Mouse (Mus musculus): ENCODE measurements at regions not wholly inside any gene's neighbourhood (a gene's known extent, or its start where the extent isn't known, plus 50 kb on each side); places are given as distances from the start of the nearest gene placed in this dataset.

DNA sequence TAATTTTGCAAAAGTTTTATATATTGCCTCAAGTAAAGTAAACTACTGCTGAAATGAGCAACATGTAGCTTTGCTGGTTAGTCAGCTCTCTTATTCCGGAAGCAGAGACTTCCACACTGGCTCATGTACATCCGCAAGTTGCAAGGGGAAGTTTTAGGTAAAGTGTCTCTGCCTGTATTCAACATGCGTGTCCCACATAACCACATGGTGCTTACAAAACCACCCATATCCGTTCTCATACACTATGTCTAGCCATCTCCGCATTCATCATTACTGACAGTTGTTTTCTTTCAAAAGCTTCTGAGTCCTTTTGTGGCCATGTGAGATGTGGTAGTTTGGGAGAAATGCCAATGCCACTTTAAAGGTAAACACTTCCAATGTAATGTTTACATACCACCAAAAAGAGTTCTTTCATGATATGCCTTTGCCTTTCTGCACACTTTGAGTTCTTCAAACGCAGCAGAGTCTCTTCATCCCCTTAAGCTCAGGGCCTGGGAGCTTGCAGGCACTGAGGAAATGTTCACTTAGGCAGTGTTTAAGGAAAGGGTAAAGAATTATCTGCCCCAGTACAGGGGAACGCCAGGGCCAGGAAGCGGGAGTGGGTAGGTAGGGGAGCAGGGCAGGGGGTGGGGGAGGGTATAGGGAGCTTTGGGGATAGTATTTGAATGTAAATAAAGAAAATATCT, 81.5 kb upstream of the Rgs1 start:
- WGBS, result 81% methylated on average over 8 of the region's 8 CpGs
- H3K4me1 ChIP-seq (replicated peaks; ENCODE audit: control insufficient read depth, insufficient read depth, low read length), result no peaks in the 10 kb centered on the region

DNA sequence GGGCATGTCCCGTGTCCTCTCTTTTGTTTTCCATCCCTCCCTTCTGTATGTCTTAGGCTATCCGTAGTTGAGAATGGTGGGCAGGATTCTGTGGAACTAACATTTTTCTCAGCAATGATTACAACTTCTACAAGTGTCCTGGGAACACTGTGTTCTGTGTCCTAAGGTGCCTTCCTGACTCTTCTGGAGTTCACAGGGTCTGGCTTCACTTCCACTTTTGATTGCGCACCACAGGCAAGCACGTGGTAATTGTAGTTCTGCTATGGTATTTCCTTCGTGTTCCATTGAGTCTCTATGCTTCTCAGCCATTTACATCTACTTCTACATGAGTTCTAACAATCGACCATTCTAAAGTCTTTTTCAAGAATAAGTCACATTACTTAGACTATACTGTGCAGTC, 70.4 kb upstream of the Rgs1 start:
- Histone ChIP-seq H3K4me3 (replicated peaks; ENCODE audit: low read length) (no peak overlapping the region), H3K9ac (replicated peaks; ENCODE audit: low read depth, low read length) (no peak overlapping the region), H3K27me3 (replicated peaks; ENCODE audit: control insufficient read depth, insufficient read depth, low read length) (no peaks in the 10 kb centered on the region), H3K4me2 (ENCODE audit: low read length) (no peak overlapping the region), H3K27ac (ENCODE audit: low read length) (no peak overlapping the region), H3K4me1 (replicated peaks; ENCODE audit: control insufficient read depth, insufficient read depth, low read length) (no peaks in the 10 kb centered on the region), H3K9me3 (ENCODE audit: control insufficient read depth, low read length) (no peaks in the 10 kb centered on the region), H3K36me3 (ENCODE audit: control insufficient read depth, insufficient read depth) (no peaks in the 10 kb centered on the region)
- no peak for ATAC-seq
- WGBS, result 87% methylated on average over 6 of the region's 6 CpGs

More for the DNA sequence above, 81.5 kb upstream of the Rgs1 start:
- H3K36me3 ChIP-seq (ENCODE audit: control insufficient read depth, insufficient read depth), result no peaks in the 10 kb centered on the region
- no peak overlapping the region for H3K4me2 ChIP-seq (ENCODE audit: low read length)
- no peak for ATAC-seq
- no peaks in the 10 kb centered on the region for H3K9me3 ChIP-seq (ENCODE audit: control insufficient read depth, low read length)
- no peak overlapping the region for H3K4me3 ChIP-seq (replicated peaks; ENCODE audit: low read length)
- no peaks in the 10 kb centered on the region for H3K27me3 ChIP-seq (replicated peaks; ENCODE audit: control insufficient read depth, insufficient read depth, low read length)
- H3K9ac ChIP-seq (replicated peaks; ENCODE audit: low read depth, low read length), result no peak overlapping the region
- H3K27ac ChIP-seq (ENCODE audit: low read length), result no peak overlapping the region

DNA sequence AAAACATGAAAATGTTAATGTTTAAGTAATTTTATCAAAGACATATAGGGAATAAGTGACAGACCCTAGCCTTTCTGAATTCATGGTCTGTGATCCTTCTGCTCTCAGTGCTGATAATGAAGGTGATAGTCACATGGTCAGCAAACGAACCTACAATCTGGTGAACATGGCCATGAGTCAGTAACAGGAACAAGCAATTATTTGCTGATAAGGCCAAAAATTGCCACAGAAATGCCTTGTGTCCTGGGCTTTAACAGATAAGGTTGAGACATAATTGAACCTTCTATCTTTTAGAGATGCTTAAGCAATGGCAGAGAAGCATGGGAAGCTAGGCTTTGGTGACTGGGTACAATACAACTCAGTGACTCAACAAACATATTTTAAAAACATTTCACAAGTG, 69.2 kb upstream of the Rgs1 start:
- H3K36me3 ChIP-seq (ENCODE audit: control insufficient read depth, insufficient read depth), result no peaks in the 10 kb centered on the region
- H3K4me1 ChIP-seq (replicated peaks; ENCODE audit: control insufficient read depth, insufficient read depth, low read length), result no peaks in the 10 kb centered on the region
- H3K9ac ChIP-seq (replicated peaks; ENCODE audit: low read depth, low read length), result no peak overlapping the region
- H3K4me2 ChIP-seq (ENCODE audit: low read length), result no peak overlapping the region
- no peaks in the 10 kb centered on the region for H3K27me3 ChIP-seq (replicated peaks; ENCODE audit: control insufficient read depth, insufficient read depth, low read length)
- no peak overlapping the region for H3K4me3 ChIP-seq (replicated peaks; ENCODE audit: low read length)
- H3K9me3 ChIP-seq (ENCODE audit: control insufficient read depth, low read length), result no peaks in the 10 kb centered on the region
- WGBS, result 77% methylated on average over 1 of the region's 1 CpGs
- no peak for ATAC-seq
- no peak overlapping the region for H3K27ac ChIP-seq (ENCODE audit: low read length)

DNA sequence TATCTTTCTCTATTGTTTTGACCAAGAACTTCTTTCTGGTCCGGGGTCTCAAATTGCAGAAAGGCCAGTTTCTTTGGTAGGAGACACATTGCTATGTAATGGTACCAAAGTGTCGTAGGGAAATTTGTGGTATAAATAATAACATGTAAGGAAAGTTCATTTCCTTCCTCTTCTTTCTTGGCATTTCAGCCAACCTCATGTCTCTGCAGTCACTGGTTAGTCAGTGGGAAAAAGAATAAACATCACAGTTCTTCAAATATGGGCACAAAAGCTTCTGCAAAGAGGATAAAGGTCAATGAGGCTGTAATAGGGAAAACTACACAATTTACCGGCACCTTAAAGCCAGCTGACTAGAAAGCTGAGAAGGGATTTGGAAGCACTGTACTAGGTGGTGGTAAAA, 68.5 kb upstream of the Rgs1 start:
- H3K27me3 ChIP-seq (replicated peaks; ENCODE audit: control insufficient read depth, insufficient read depth, low read length), result no peaks in the 10 kb centered on the region
- no peaks in the 10 kb centered on the region for H3K4me1 ChIP-seq (replicated peaks; ENCODE audit: control insufficient read depth, insufficient read depth, low read length)
- H3K4me2 ChIP-seq (ENCODE audit: low read length), result no peak overlapping the region
- H3K4me3 ChIP-seq (replicated peaks; ENCODE audit: low read length), result no peak overlapping the region
- WGBS, result 91% methylated on average over 3 of the region's 3 CpGs
- ATAC-seq, result no peak
- no peak overlapping the region for H3K9ac ChIP-seq (replicated peaks; ENCODE audit: low read depth, low read length)
- H3K9me3 ChIP-seq (ENCODE audit: control insufficient read depth, low read length), result no peaks in the 10 kb centered on the region
- no peaks in the 10 kb centered on the region for H3K36me3 ChIP-seq (ENCODE audit: control insufficient read depth, insufficient read depth)
- H3K27ac ChIP-seq (ENCODE audit: low read length), result no peak overlapping the region

DNA sequence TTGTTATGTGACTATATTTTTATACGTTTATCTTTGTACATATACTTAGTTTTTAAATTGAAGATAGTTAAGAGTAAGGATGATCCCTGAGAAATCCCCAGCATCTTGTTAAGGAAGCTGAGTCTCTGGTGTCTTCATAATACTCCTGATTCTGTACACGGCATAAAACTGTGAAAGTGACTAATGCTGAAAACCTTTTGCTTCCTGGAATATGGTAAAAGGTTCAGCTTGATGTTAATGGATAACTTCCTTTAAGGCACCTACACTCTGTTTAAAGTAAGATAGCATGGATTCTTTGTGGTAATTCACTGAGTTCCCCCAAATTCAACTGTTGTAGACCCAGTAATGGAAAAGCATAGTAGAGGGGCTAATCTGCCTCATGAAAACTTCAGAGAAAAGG, 67.2 kb upstream of the Rgs1 start:
- 91% methylated on average over 2 of the region's 2 CpGs for WGBS
- no peak for ATAC-seq
- Histone ChIP-seq H3K27me3 (replicated peaks; ENCODE audit: control insufficient read depth, insufficient read depth, low read length) (no peaks in the 10 kb centered on the region), H3K4me2 (ENCODE audit: low read length) (no peak overlapping the region), H3K9ac (replicated peaks; ENCODE audit: low read depth, low read length) (no peak overlapping the region), H3K4me3 (replicated peaks; ENCODE audit: low read length) (no peak overlapping the region), H3K9me3 (ENCODE audit: control insufficient read depth, low read length) (no peaks in the 10 kb centered on the region), H3K27ac (ENCODE audit: low read length) (no peak overlapping the region), H3K36me3 (ENCODE audit: control insufficient read depth, insufficient read depth) (no peaks in the 10 kb centered on the region), H3K4me1 (replicated peaks; ENCODE audit: control insufficient read depth, insufficient read depth, low read length) (no peaks in the 10 kb centered on the region)

DNA sequence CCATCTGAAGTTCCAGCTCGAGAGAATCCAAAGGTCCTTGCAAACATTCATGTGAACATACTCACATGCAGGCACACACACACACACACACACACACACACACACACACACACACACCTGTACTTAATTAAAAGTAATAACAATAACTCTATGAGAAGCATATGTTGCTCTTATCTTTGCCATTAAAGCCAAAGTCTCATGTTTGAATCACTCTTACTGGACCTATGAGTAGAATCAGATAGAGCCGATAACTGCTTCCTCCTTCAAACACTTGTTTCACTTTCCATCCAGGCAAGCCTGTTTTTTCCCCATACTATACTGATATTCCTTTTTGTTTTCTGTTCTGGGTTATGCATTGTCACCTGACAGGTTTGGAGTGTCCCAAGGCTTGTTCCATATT, 65.3 kb upstream of the Rgs1 start:
- no peak overlapping the region for H3K4me3 ChIP-seq (replicated peaks; ENCODE audit: low read length)
- no peaks in the 10 kb centered on the region for H3K4me1 ChIP-seq (replicated peaks; ENCODE audit: control insufficient read depth, insufficient read depth, low read length)
- no peaks in the 10 kb centered on the region for H3K36me3 ChIP-seq (ENCODE audit: control insufficient read depth, insufficient read depth)
- H3K4me2 ChIP-seq (ENCODE audit: low read length), result no peak overlapping the region
- no peak overlapping the region for H3K9ac ChIP-seq (replicated peaks; ENCODE audit: low read depth, low read length)
- H3K27ac ChIP-seq (ENCODE audit: low read length), result no peak overlapping the region
- WGBS, result 87% methylated on average over 2 of the region's 2 CpGs
- no peaks in the 10 kb centered on the region for H3K9me3 ChIP-seq (ENCODE audit: control insufficient read depth, low read length)
- no peaks in the 10 kb centered on the region for H3K27me3 ChIP-seq (replicated peaks; ENCODE audit: control insufficient read depth, insufficient read depth, low read length)
- ATAC-seq, result no peak

DNA sequence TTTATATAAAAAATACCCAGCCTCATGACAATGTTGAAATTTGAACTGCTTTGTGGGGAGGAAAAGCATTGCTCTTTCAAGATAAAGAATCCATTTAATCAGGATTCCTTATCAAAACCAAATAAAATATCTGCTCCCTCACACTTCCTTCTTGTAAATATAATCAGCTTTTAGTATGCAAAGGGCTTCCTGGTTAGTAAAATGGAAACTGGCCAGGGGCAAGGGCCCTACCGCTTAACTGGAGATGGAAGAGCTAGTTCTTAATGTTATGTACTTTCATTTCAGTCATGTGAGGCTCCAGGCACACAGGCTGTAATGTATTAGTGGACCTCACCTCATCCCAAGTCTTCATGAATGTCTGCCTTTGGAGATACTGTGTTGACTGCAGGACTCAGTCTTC, 64.3 kb upstream of the Rgs1 start:
- no peak overlapping the region for H3K4me3 ChIP-seq (replicated peaks; ENCODE audit: low read length)
- no peaks in the 10 kb centered on the region for H3K36me3 ChIP-seq (ENCODE audit: control insufficient read depth, insufficient read depth)
- H3K9ac ChIP-seq (replicated peaks; ENCODE audit: low read depth, low read length), result no peak overlapping the region
- 94% methylated on average over 1 of the region's 1 CpGs for WGBS
- no peak overlapping the region for H3K4me2 ChIP-seq (ENCODE audit: low read length)
- H3K27me3 ChIP-seq (replicated peaks; ENCODE audit: control insufficient read depth, insufficient read depth, low read length), result no peaks in the 10 kb centered on the region
- no peaks in the 10 kb centered on the region for H3K4me1 ChIP-seq (replicated peaks; ENCODE audit: control insufficient read depth, insufficient read depth, low read length)
- H3K9me3 ChIP-seq (ENCODE audit: control insufficient read depth, low read length), result no peaks in the 10 kb centered on the region
- H3K27ac ChIP-seq (ENCODE audit: low read length), result no peak overlapping the region
- no peak for ATAC-seq

DNA sequence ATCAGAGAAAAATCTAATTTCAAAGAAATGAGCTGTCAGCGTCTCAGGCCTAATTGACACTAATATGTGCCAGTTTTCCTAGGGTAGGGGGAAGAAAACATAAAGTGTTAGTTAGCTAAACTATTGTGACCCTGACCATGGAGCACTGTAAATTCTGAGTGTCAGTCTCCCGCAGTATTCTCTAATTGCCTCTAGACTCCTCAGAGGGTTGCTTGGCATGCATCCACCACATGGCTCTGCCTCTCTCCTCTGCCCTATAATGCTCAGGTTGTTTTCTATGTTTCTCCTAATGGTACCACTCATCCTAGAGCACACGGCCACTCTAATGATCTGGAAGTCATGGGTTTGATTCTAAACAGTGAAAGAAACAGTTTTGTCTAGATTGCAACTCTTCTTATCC, 60.9 kb upstream of the Rgs1 start:
- H3K36me3 ChIP-seq (ENCODE audit: control insufficient read depth, insufficient read depth), result no peaks in the 10 kb centered on the region
- no peak overlapping the region for H3K4me3 ChIP-seq (replicated peaks; ENCODE audit: low read length)
- no peak overlapping the region for H3K27ac ChIP-seq (ENCODE audit: low read length)
- H3K4me1 ChIP-seq (replicated peaks; ENCODE audit: control insufficient read depth, insufficient read depth, low read length), result no peaks in the 10 kb centered on the region
- H3K27me3 ChIP-seq (replicated peaks; ENCODE audit: control insufficient read depth, insufficient read depth, low read length), result no peaks in the 10 kb centered on the region
- ATAC-seq, result 0 out of 2 replicates have a peak, but pooled peaks have one; percentile 33
- H3K9ac ChIP-seq (replicated peaks; ENCODE audit: low read depth, low read length), result no peak overlapping the region
- WGBS, result 30% methylated on average over 3 of the region's 3 CpGs
- H3K4me2 ChIP-seq (ENCODE audit: low read length), result no peak overlapping the region
- H3K9me3 ChIP-seq (ENCODE audit: control insufficient read depth, low read length), result no peaks in the 10 kb centered on the region

DNA sequence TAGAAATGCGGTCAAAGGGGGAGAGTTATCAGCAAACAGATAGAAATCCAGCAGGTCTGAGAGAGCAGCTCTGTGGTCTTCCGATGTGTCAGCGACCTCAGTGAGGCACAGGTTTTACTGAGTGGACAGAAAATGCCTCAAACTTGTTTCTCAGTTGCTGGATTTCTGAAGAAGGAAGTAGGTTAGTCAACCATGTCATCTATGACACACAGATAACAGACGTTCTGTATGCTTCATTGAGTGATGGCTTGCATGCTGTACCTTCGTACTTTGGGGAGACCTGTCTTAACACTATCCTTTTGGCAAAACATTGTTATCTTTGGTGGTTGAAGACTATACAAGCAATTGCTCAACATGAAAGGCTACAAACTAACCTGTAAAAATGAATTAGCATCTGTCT, 59.3 kb upstream of the Rgs1 start:
- no peaks in the 10 kb centered on the region for H3K36me3 ChIP-seq (ENCODE audit: control insufficient read depth, insufficient read depth)
- H3K4me3 ChIP-seq (replicated peaks; ENCODE audit: low read length), result no peak overlapping the region
- H3K4me1 ChIP-seq (replicated peaks; ENCODE audit: control insufficient read depth, insufficient read depth, low read length), result no peaks in the 10 kb centered on the region
- no peak for ATAC-seq
- H3K4me2 ChIP-seq (ENCODE audit: low read length), result no peak overlapping the region
- no peaks in the 10 kb centered on the region for H3K9me3 ChIP-seq (ENCODE audit: control insufficient read depth, low read length)
- 88% methylated on average over 5 of the region's 5 CpGs for WGBS
- H3K9ac ChIP-seq (replicated peaks; ENCODE audit: low read depth, low read length), result no peak overlapping the region
- no peak overlapping the region for H3K27ac ChIP-seq (ENCODE audit: low read length)
- no peaks in the 10 kb centered on the region for H3K27me3 ChIP-seq (replicated peaks; ENCODE audit: control insufficient read depth, insufficient read depth, low read length)

DNA sequence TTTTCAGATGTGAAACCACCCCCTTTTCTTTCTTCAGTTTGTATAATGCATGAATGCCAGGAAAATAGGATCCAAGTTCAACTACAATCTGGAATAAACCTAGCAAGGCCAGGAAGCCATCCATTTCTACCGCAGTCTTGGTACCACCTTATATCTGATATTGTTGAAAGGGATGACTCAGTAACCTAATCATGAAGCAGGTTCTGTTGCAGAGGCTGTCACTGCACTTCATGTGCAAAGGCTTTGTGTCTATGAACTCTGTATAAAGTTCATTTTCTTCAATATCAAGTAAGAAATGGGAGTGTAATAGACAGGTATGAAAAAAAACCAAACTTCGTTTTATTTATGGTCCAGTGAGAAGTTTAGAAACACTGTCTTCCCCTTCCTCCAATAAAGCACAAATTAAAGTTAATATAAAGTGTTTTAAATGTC, 58.8 kb upstream of the Rgs1 start:
- Histone ChIP-seq H3K4me3 (replicated peaks; ENCODE audit: low read length) (no peak overlapping the region), H3K27ac (ENCODE audit: low read length) (no peak overlapping the region), H3K4me1 (replicated peaks; ENCODE audit: control insufficient read depth, insufficient read depth, low read length) (no peaks in the 10 kb centered on the region), H3K4me2 (ENCODE audit: low read length) (no peak overlapping the region), H3K9me3 (ENCODE audit: control insufficient read depth, low read length) (no peaks in the 10 kb centered on the region), H3K36me3 (ENCODE audit: control insufficient read depth, insufficient read depth) (no peaks in the 10 kb centered on the region), H3K27me3 (replicated peaks; ENCODE audit: control insufficient read depth, insufficient read depth, low read length) (no peaks in the 10 kb centered on the region), H3K9ac (replicated peaks; ENCODE audit: low read depth, low read length) (no peak overlapping the region)
- WGBS, result 98% methylated on average over 2 of the region's 2 CpGs
- ATAC-seq, result no peak
